Mouse (Mus musculus): ENCODE measurements around the gene Hook2. TPM values are rescaled to one million over a fixed set of nuclear protein-coding genes. Genes with fewer than 3 reads are reported as not detected.

Hook2 gene
- polyA plus RNA-seq, 1 experiment from 2014 or later: 31.2 TPM

DNA sequence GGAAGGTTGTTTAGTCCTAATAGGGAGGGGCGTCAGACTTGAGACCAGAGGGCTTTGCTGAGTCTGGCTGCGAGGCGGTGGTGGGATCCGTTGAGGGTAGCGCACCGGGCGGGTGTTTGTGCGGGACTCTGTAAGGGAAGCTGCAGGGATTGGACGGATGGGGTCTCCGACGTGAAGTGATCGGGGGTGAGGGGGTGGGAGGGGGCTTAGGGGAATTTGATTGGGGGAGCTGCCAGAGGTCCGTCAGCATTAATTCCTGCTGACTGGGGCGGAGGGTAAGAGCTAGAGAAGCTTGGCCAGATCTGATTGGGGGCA is 46.9 kb downstream of the Hook2 start:
- peaks cover 12% of the 10 kb centered on the region for H3K36me3 ChIP-seq (ENCODE audit: control insufficient read depth, insufficient read depth, low read length)
- peak overlapping the region; percentile 96 for H3K4me2 ChIP-seq (ENCODE audit: low read depth, low read length)
- peak overlapping the region; percentile 96 for H3K27ac ChIP-seq (ENCODE audit: low read depth, low read length)
- no peaks in the 10 kb centered on the region for H3K9me3 ChIP-seq (ENCODE audit: control insufficient read depth, low read length)
- 0% methylated on average over 14 of the region's 14 CpGs for WGBS
- H3K27me3 ChIP-seq (ENCODE audit: control insufficient read depth, insufficient read depth, low read length): no peaks in the 10 kb centered on the region
- peak overlapping the region; percentile 77 for H3K4me3 ChIP-seq (ENCODE audit: low read depth, low read length)
- H3K9ac ChIP-seq (replicated peaks; ENCODE audit: low read depth, low read length): peak overlapping the region; percentile 87
- peaks cover 24% of the 10 kb centered on the region for H3K4me1 ChIP-seq (ENCODE audit: control insufficient read depth, insufficient read depth, low read length)
- peak; percentile 66 for ATAC-seq (ENCODE audit: low read depth)

DNA sequence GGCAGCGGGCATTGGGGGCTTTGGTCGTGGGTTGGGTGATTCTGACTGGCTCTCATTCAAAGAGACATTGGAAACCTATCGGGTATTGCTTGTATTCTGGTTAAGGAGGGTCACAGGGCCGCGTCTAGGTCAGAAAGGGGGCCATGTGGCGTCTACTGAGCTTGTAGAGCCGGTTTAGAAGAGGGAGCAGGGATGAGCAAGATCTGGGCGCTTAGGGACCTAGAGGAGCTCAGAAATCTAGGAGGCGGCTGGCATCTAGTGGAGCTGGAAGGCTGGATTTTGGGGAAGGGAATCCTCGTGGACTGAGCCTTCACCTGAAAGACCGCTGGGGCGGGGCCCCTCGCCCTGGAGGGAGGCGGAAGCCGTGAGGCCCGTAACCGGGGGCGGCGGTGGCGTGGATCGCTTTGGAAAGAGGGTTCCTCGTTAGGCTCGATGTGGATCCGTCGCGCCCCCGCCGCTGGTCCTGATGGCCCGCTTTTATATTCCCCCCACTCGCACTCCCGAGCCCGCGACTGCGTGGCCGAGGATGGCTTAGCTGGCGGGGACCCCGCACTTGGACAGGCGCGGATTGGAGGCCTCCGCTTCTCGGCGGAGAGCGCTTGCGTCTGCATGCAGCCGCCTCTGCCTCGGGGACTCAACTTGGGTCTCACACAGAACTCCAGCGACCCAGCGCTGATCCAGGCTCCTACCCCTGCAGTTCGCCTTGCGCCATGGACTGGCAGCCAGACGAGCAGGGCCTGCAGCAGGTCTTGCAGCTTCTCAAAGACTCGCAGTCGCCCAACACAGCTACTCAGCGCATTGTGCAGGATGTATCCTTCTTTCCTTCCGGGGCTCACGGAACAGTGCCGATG is 47.5 kb downstream of the Hook2 start:
- peak overlapping the region; percentile 96 for H3K4me2 ChIP-seq (ENCODE audit: low read depth, low read length)
- H3K9me3 ChIP-seq (ENCODE audit: control insufficient read depth, low read length): no peaks in the 10 kb centered on the region
- peak overlapping the region; percentile 87 for H3K9ac ChIP-seq (replicated peaks; ENCODE audit: low read depth, low read length)
- H3K4me1 ChIP-seq (ENCODE audit: control insufficient read depth, insufficient read depth, low read length): peaks cover 24% of the 10 kb centered on the region
- peak overlapping the region; percentile 77 for H3K4me3 ChIP-seq (ENCODE audit: low read depth, low read length)
- WGBS: under 1% methylated on average over 57 of the region's 57 CpGs
- H3K27ac ChIP-seq (ENCODE audit: low read depth, low read length): peak overlapping the region; percentile 96
- peak; percentile 5; the same call in 1 of the 2 replicates for ATAC-seq (ENCODE audit: low read depth)
- H3K27me3 ChIP-seq (ENCODE audit: control insufficient read depth, insufficient read depth, low read length): no peaks in the 10 kb centered on the region
- H3K36me3 ChIP-seq (ENCODE audit: control insufficient read depth, insufficient read depth, low read length): peaks cover 13% of the 10 kb centered on the region

DNA sequence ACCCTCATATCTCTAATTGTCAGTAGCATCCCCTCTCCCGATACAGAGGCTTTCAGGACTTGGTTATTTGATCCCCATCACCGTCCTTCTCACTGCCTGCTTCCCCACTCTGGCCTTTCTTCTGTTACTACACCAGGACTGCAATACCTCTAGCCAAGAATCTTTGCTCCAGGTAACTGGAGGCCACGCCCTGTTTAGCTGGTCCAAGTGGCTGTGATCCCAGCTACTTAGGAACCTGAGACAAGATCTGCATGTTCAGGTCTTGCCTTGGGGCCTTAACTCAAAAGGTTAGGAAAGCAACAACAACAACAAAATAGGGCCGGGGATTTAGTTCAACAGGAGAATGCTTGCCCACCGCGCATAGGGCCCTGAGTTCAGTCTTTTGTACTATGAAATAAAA is 53.2 kb downstream of the Hook2 start:
- WGBS: 96% methylated on average over 6 of the region's 6 CpGs

More for the DNA sequence above, 53.2 kb downstream of the Hook2 start:
- no peaks in the 10 kb centered on the region for H3K9me3 ChIP-seq (ENCODE audit: control insufficient read depth, low read length)
- H3K27ac ChIP-seq (ENCODE audit: low read depth, low read length): no peak overlapping the region
- no peak overlapping the region for H3K9ac ChIP-seq (replicated peaks; ENCODE audit: low read depth, low read length)
- H3K27me3 ChIP-seq (ENCODE audit: control insufficient read depth, insufficient read depth, low read length): no peaks in the 10 kb centered on the region
- no peak overlapping the region for H3K4me2 ChIP-seq (ENCODE audit: low read depth, low read length)
- no peak for ATAC-seq (ENCODE audit: low read depth)
- H3K36me3 ChIP-seq (ENCODE audit: control insufficient read depth, insufficient read depth, low read length): peaks cover 58% of the 10 kb centered on the region
- no peak overlapping the region for H3K4me3 ChIP-seq (ENCODE audit: low read depth, low read length)
- peaks cover 5% of the 10 kb centered on the region; the same call in 1 of the 2 replicates for H3K4me1 ChIP-seq (ENCODE audit: control insufficient read depth, insufficient read depth, low read length)

Other genes starting within 250 kb of the Hook2 start
- 68.2 and 91.5 TPM in 2 replicates for gene Nfix, start 190.3 kb upstream of the Hook2 start, polyA plus RNA-seq (2014; fragmentation: Nextera tagmentation; extraction: Ambion mirVana)
- gene Dand5, start 167.8 kb upstream of the Hook2 start, polyA plus RNA-seq (2014; fragmentation: Nextera tagmentation; extraction: Ambion mirVana): 12.3 and 16.9 TPM in 2 replicates
- gene Gadd45gip1, start 159.1 kb upstream of the Hook2 start, polyA plus RNA-seq (2014; fragmentation: Nextera tagmentation; extraction: Ambion mirVana): 33.1 and 39.8 TPM in 2 replicates
- gene Rad23a, start 149.9 kb upstream of the Hook2 start, polyA plus RNA-seq (2014; fragmentation: Nextera tagmentation; extraction: Ambion mirVana): 69.4 and 78.1 TPM in 2 replicates
- 615 and 623 TPM in 2 replicates for gene Calr, start 143.7 kb upstream of the Hook2 start, polyA plus RNA-seq (2014; fragmentation: Nextera tagmentation; extraction: Ambion mirVana)
- 90.9 and 98.2 TPM in 2 replicates for gene Farsa, start 133.6 kb upstream of the Hook2 start, polyA plus RNA-seq (2014; fragmentation: Nextera tagmentation; extraction: Ambion mirVana)
- 14.2 and 24.5 TPM in 2 replicates for gene Syce2, start 118.5 kb upstream of the Hook2 start, polyA plus RNA-seq (2014; fragmentation: Nextera tagmentation; extraction: Ambion mirVana)
- gene Gcdh, start 96.7 kb upstream of the Hook2 start, polyA plus RNA-seq (2014; fragmentation: Nextera tagmentation; extraction: Ambion mirVana): 33.5 and 34.2 TPM in 2 replicates
- gene Klf1, start 88.7 kb upstream of the Hook2 start, polyA plus RNA-seq (2014; fragmentation: Nextera tagmentation; extraction: Ambion mirVana): 0.44 and 0.80 TPM in 2 replicates
- gene Dnase2a, start 82.0 kb upstream of the Hook2 start, polyA plus RNA-seq (2014; fragmentation: Nextera tagmentation; extraction: Ambion mirVana): 5.0 and 5.3 TPM in 2 replicates
- gene Mast1, start 53.2 kb upstream of the Hook2 start, polyA plus RNA-seq (2014; fragmentation: Nextera tagmentation; extraction: Ambion mirVana): 75.6 and 79.8 TPM in 2 replicates
- 1.3 and 3.5 TPM in 2 replicates for gene Rtbdn, start 43.6 kb upstream of the Hook2 start, polyA plus RNA-seq (2014; fragmentation: Nextera tagmentation; extraction: Ambion mirVana)
- not detected in 2 replicates for gene Gm49661, start 21.2 kb upstream of the Hook2 start, polyA plus RNA-seq (2014; fragmentation: Nextera tagmentation; extraction: Ambion mirVana)
- gene Prdx2, start 21.0 kb upstream of the Hook2 start, polyA plus RNA-seq (2014; fragmentation: Nextera tagmentation; extraction: Ambion mirVana): 1,214 and 1,252 TPM in 2 replicates
- 45.7 and 48.0 TPM in 2 replicates for gene Rnaseh2a, start 20.8 kb upstream of the Hook2 start, polyA plus RNA-seq (2014; fragmentation: Nextera tagmentation; extraction: Ambion mirVana)
- gene Junb, start 11.9 kb upstream of the Hook2 start, polyA plus RNA-seq (2014; fragmentation: Nextera tagmentation; extraction: Ambion mirVana): 5.4 and 8.4 TPM in 2 replicates
- 0.12 TPM in 1 of 2 replicates, not detected in the other for gene Best2, start 23.9 kb downstream of the Hook2 start, polyA plus RNA-seq (2014; fragmentation: Nextera tagmentation; extraction: Ambion mirVana)
- gene Asna1, start 34.7 kb downstream of the Hook2 start, polyA plus RNA-seq (2014; fragmentation: Nextera tagmentation; extraction: Ambion mirVana): 119 and 128 TPM in 2 replicates
- gene Trir, start 36.2 kb downstream of the Hook2 start, polyA plus RNA-seq (2014; fragmentation: Nextera tagmentation; extraction: Ambion mirVana): 153 and 161 TPM in 2 replicates
- 30.8 and 45.8 TPM in 2 replicates for gene Tnpo2, start 46.3 kb downstream of the Hook2 start, polyA plus RNA-seq (2014; fragmentation: Nextera tagmentation; extraction: Ambion mirVana)
- gene Fbxw9, start 69.5 kb downstream of the Hook2 start, polyA plus RNA-seq (2014; fragmentation: Nextera tagmentation; extraction: Ambion mirVana): 57.0 and 66.3 TPM in 2 replicates
- gene Gm5741, start 77.4 kb downstream of the Hook2 start, polyA plus RNA-seq (2014; fragmentation: Nextera tagmentation; extraction: Ambion mirVana): 1.4 TPM in 1 of 2 replicates, not detected in the other
- 115 and 123 TPM in 2 replicates for gene Dhps, start 81.2 kb downstream of the Hook2 start, polyA plus RNA-seq (2014; fragmentation: Nextera tagmentation; extraction: Ambion mirVana)
- gene Wdr83os, start 90.1 kb downstream of the Hook2 start, polyA plus RNA-seq (2014; fragmentation: Nextera tagmentation; extraction: Ambion mirVana): 120 and 134 TPM in 2 replicates
- 47.2 and 47.9 TPM in 2 replicates for gene Wdr83, start 90.7 kb downstream of the Hook2 start, polyA plus RNA-seq (2014; fragmentation: Nextera tagmentation; extraction: Ambion mirVana)
- 15.4 and 20.9 TPM in 2 replicates for gene Man2b1, start 92.7 kb downstream of the Hook2 start, polyA plus RNA-seq (2014; fragmentation: Nextera tagmentation; extraction: Ambion mirVana)
- 2.9 and 3.5 TPM in 2 replicates for gene Zfp791, start 132.5 kb downstream of the Hook2 start, polyA plus RNA-seq (2014; fragmentation: Nextera tagmentation; extraction: Ambion mirVana)
- gene Cks1brt, start 161.3 kb downstream of the Hook2 start, polyA plus RNA-seq (2014; fragmentation: Nextera tagmentation; extraction: Ambion mirVana): not detected in 2 replicates
- not detected in 2 replicates for gene Olfr371, start 235.4 kb downstream of the Hook2 start, polyA plus RNA-seq (2014; fragmentation: Nextera tagmentation; extraction: Ambion mirVana)

All from neural tube, embryonic 14.5 days (tissue).